Mouse (Mus musculus) kidney, adult 2 months (tissue): Measurements from ENCODE around the gene Pde4d. TPM values are rescaled to one million over a fixed set of nuclear protein-coding genes. Genes with fewer than 3 reads are reported as not detected.

ENCODE experiments used
- DNase-seq: peaks from one replicate; pipeline ENCODE4 v3.0.0; 2021
- H3K27ac ChIP-seq: fragments of 200-500 bp; 2 replicates; pipeline ENCODE4 v1.5.1; 2012; ENCODE audit warnings: low read depth, low read length, control low read depth, inconsistent platforms; ENCODE audit not compliant: insufficient read depth
- H3K27me3 ChIP-seq: fragments of 200-500 bp; replicated peaks from 2 replicates; pipeline ENCODE4 v1.6.1; 2012; ENCODE audit warnings: mild to moderate bottlenecking, moderate library complexity, low read length, inconsistent platforms; ENCODE audit not compliant: control insufficient read depth, insufficient read depth
- H3K36me3 ChIP-seq: fragments of 200-500 bp; 2 replicates; pipeline ENCODE4 v1.6.1; 2012; ENCODE audit warnings: mild to moderate bottlenecking, moderate library complexity, low read length, inconsistent platforms; ENCODE audit not compliant: control insufficient read depth, insufficient read depth
- H3K4me1 ChIP-seq: fragments of 200-500 bp; 2 replicates; pipeline ENCODE4 v1.6.1; 2011; ENCODE audit warnings: low read length; ENCODE audit not compliant: control insufficient read depth, insufficient read depth
- H3K4me3 ChIP-seq: fragments of 200-500 bp; 2 replicates; pipeline ENCODE4 v1.5.1; 2011; ENCODE audit warnings: mild to moderate bottlenecking, low read depth, low read length, control low read depth; ENCODE audit not compliant: insufficient read depth
- CTCF ChIP-seq: fragments of 200-500 bp; conservative IDR thresholded peaks from 2 replicates; pipeline ENCODE4 v1.5.1; 2011; ENCODE audit warnings: low read depth, mild to moderate bottlenecking, control low read depth, low read length, moderate library complexity, mixed read lengths; ENCODE audit not compliant: insufficient read depth, insufficient read length
- POLR2A ChIP-seq: fragments of 200-500 bp; IDR thresholded peaks from one replicate; pipeline ENCODE4 v1.6.1; 2011; ENCODE audit warnings: low read depth, low read length, control low read depth
- WGBS: fragments of 180-500 bp; shearing (Covaris S2); methylation state at CpG from one replicate; pipeline ENCODE4 v1.1.7; 2018; 5-methylcytosine and 5-hydroxymethylcytosine counted together
- polyA plus RNA-seq: library from polyadenylated mRNA; depleted of rRNA; stranded (reverse); fragments of >200 nt; gene quantifications from 2 replicates; pipeline ENCODE4 v1.2.3, GENCODE M21; 2012; rRNA removed

Pde4d gene
- polyA plus RNA-seq: 18.3 and 20.0 TPM in 2 replicates

DNA sequence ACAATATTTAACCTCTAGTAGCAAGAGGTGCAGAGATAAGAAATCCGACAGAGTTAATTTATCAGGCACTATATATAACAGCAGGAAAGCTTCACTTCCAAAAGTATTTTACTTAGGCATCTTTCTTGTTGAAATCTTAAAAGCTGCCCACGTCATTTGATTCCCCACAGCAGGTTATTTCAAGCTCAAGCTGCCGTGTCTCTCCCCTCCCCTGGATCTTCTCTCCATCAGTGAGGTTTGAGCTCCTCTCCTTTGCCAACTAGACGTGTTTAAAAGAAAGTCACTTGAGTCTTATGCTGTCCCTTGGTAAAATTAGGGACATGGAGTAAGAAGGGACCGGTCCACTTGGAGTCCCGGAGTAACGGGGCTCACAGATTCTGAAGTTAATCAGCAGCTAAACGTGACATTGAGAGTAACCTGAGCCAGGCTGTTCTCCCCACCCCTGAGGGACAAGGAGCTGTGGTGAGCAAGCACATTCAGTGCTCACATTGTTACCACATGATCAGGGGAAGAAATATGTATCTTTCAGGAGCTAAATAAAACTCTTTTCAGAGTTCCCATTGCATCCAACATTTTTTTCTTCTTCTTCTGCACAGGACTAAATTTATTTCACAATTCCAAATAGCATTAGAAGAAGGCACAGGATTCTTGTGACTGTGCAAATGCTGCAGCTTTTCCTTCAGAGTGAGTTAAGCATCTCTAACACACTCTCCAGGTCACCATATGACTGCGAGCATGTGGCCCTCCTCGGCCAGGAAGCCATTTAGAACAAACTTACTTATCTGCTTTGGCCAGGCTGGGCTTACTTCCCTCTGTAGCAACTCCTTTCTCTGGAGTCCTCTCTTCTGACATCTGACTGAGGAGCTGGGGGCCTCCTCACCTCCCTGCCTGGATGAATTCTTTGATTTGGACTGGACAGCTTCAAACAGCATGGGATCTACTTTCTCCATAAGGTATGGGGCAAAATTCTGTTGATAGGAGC lies at the start of gene Pde4d:
Gene Pde4d, plus strand, starts transcription at position 833 of the 982 bp plus-strand sequence.
- Histone ChIP-seq H3K4me3 (peak within 1 kb of the TSS; percentile 35), H3K36me3 (no peaks in the 10 kb centered on the region), H3K4me1 (peaks cover 21% of the 10 kb centered on the region; the same call in 1 of the 2 replicates), H3K27me3 (no peaks in the 10 kb centered on the region), H3K27ac (peak within 1 kb of the TSS; percentile 98)
- TF ChIP-seq POLR2A (no peak), CTCF (no peak)
- peak; percentile 84 for DNase-seq
- 15% methylated on average over 10 of the region's 10 CpGs for WGBS

DNA sequence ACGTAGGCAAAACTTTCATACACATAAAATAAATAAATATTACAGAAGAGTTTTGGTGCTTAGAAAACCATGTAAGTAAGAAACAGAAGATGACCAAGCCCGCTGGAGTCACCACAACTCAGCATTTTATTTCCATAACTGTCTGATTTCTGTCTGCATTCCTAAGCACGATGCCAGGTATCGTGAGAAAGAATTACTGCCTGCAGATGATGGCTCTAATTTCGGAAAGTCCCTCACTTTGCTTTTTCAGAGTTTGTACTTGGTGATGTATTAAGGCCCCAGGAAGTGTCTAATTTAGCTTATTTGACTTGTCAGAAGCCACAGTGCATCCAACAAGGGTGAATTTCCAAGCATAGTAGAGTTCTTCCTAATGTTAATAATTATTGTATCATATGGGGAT lies 46.6 kb upstream of the Pde4d start:
- H3K36me3 ChIP-seq: no peaks in the 10 kb centered on the region; the same call in 1 of the 2 replicates
- no peak overlapping the region for H3K27ac ChIP-seq
- no peaks in the 10 kb centered on the region for H3K27me3 ChIP-seq
- H3K4me3 ChIP-seq: no peak overlapping the region
- H3K4me1 ChIP-seq: no peaks in the 10 kb centered on the region
- TF ChIP-seq CTCF (no peak), POLR2A (no peak)
- no peak for DNase-seq
- WGBS: 57% methylated on average over 5 of the region's 5 CpGs

DNA sequence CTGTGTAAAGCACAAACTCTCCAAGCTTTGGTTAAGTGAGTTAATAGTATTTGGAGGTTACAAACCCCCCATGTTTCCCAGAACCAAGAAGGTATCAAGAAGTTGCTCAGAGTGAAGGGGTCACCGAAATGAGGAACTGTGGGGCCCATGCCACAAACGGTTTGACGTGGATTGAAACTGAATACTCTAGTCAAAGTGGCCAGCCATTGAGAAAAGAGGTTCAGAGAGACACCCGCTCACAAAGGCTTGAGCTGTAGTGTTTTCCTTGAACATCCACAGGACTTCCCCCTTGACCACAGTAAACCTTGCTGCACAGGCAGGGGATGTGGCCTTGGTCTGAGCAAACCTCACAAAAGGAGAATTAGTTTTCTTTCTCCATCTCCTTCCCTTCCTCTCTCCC lies 45.4 kb upstream of the Pde4d start:
- WGBS: 81% methylated on average over 4 of the region's 4 CpGs
- H3K27ac ChIP-seq: no peak overlapping the region
- TF ChIP-seq CTCF: no peak
- no peak for TF ChIP-seq POLR2A

DNA sequence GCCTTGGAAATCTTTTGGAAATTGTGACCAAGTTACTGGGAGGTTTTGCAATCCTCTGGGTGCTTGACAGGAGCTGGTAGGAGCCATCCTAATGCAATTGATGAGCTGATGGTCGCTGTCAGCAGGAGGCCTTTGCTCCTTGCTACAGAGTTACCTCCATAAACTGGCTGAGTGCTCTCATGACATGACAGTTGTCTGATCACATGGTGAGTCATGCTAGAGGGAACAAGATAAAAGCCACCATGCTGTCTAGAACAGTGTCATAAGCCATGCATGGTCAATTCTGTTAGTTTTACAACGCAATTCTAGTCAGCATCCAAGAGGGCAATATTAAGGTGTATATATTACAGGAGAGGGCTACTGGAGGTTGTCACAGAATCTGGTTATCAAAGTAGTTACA lies 34.3 kb upstream of the Pde4d start:
- DNase-seq: no peak
- WGBS: 58% methylated on average over 2 of the region's 2 CpGs

More for the DNA sequence above, 45.4 kb upstream of the Pde4d start:
- no peaks in the 10 kb centered on the region; the same call in 1 of the 2 replicates for H3K36me3 ChIP-seq
- no peak overlapping the region for H3K4me3 ChIP-seq
- DNase-seq: no peak
- H3K27me3 ChIP-seq: no peaks in the 10 kb centered on the region
- H3K4me1 ChIP-seq: no peaks in the 10 kb centered on the region

DNA sequence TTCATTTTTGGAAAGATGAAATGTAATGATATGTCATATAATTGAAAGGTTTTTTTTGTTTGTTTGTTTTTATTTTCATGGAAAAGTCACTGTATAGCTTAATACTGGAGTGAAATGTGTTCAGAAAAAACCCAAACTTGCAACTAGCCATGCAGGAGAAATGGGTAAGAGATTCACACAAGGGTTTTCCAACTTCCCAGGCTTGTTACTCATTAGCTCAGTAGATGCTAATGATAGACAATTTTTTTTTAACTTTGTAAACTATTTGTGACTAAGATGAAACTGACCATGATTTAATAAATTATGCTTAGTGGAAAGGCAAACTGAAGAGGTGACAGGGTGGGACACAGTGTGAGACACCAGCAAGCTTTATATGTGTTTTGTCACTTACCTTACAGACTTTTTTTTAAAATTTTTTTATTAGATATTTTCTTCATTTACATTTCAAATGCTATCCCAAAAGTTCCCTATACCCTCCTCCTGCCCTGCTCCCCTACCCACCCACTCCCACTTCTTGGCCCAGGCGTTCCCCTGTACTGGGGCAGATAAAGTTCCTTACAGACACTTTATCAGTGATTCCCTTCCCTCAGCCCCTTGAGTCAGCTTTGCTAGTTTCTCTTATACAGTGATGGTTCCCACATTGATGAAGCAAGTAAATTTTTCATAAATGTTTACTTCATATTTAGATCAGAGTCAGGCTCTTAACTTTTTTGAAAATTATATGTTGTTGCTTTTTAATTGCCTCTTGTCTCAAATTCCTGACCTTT lies 30.8 kb upstream of the Pde4d start:
- Histone ChIP-seq H3K4me3 (no peak overlapping the region), H3K36me3 (no peaks in the 10 kb centered on the region), H3K4me1 (0 out of 2 replicates have a peak, but pooled peaks cover 6% of the 10 kb centered on the region), H3K27ac (no peak overlapping the region), H3K27me3 (no peaks in the 10 kb centered on the region)
- DNase-seq: peak; percentile 67
- TF ChIP-seq POLR2A (no peak), CTCF (no peak)
- 92% methylated on average over 1 of the region's 1 CpGs for WGBS

More for the DNA sequence above, 34.3 kb upstream of the Pde4d start:
- TF ChIP-seq POLR2A (no peak), CTCF (no peak)
- H3K27me3 ChIP-seq: no peaks in the 10 kb centered on the region
- H3K4me3 ChIP-seq: no peak overlapping the region
- no peak overlapping the region for H3K27ac ChIP-seq
- H3K36me3 ChIP-seq: no peaks in the 10 kb centered on the region
- H3K4me1 ChIP-seq: 0 out of 2 replicates have a peak, but pooled peaks cover 6% of the 10 kb centered on the region

DNA sequence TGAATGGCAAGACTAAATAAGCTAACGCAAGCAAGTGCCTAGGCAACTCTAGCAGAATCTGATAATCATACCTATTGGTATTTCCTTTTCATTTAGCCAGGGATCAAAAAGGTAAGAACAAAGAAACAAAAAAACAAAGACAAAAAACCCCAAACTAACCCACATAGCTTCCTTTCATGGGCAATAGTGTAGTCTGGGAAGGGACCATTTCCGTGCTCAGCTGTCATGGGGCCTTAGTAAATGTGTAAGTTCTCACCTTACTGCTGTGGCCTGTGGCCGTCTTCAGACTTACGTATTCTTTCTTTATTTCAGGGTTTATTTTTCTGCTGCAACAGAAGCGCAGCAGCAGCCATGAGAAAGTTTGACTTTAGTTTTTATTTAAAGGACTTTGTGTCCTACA lies 23.4 kb upstream of the Pde4d start:
- WGBS: 89% methylated on average over 5 of the region's 5 CpGs
- TF ChIP-seq POLR2A (no peak), CTCF (no peak)

More for the DNA sequence above, 23.4 kb upstream of the Pde4d start:
- no peaks in the 10 kb centered on the region for H3K27me3 ChIP-seq
- no peaks in the 10 kb centered on the region for H3K36me3 ChIP-seq
- H3K4me3 ChIP-seq: no peak overlapping the region
- no peak for DNase-seq
- no peaks in the 10 kb centered on the region for H3K4me1 ChIP-seq
- H3K27ac ChIP-seq: no peak overlapping the region
